Mouse (Mus musculus) bone marrow, adult 2 months (tissue): ENCODE results near the gene Vezt. TPM values are rescaled to one million over a fixed set of nuclear protein-coding genes. Genes with fewer than 3 reads are reported as not detected.

Experiments
- H3K27ac ChIP-seq: fragments of 200-500 bp; 2 replicates; pipeline ENCODE4 v1.5.1; 2012; ENCODE audit warnings: low read depth, mild to moderate bottlenecking, control low read depth, inconsistent platforms, low read length; ENCODE audit not compliant: control insufficient read depth, poor library complexity, insufficient read depth
- H3K4me1 ChIP-seq: fragments of 200-500 bp; 2 replicates; pipeline ENCODE4 v1.6.1; 2011; ENCODE audit warnings: low read length; ENCODE audit not compliant: control insufficient read depth, insufficient read depth
- H3K4me3 ChIP-seq: fragments of 200-500 bp; replicated peaks from 2 replicates; pipeline ENCODE3; 2011; ENCODE audit warnings: mild to moderate bottlenecking, low read depth, low read length, control low read depth; ENCODE audit not compliant: control insufficient read depth
- CTCF ChIP-seq: fragments of 200-500 bp; IDR thresholded peaks from 2 replicates; pipeline ENCODE4 v1.5.1; 2011; ENCODE audit warnings: low read length, control low read depth; ENCODE audit not compliant: control insufficient read depth, insufficient read depth
- POLR2A ChIP-seq: fragments of 200-500 bp; IDR thresholded peaks from 2 replicates; pipeline ENCODE4 v1.6.1; 2011; ENCODE audit warnings: low read depth, mild to moderate bottlenecking, control low read depth, low read length, borderline replicate concordance; ENCODE audit not compliant: control insufficient read depth
- WGBS: fragments of 180-500 bp; shearing (Covaris S2); methylation state at CpG from one replicate; pipeline ENCODE4 v1.1.7; 2018; 5-methylcytosine and 5-hydroxymethylcytosine counted together
- polyA plus RNA-seq: library from polyadenylated mRNA; stranded (reverse); fragments of >200 nt; gene quantifications from 2 replicates; pipeline ENCODE4 v1.2.4, GENCODE M21; 2011; ENCODE audit warnings: low replicate concordance; ENCODE audit not compliant: missing spikeins, insufficient read depth, insufficient read length

The Vezt gene
- polyA plus RNA-seq, 1 experiment: 7.9 TPM

GRCm38 (mm10) chr10:93939676-93940075, 95.9 kb downstream of the Vezt start:
- TF ChIP-seq CTCF (no peak), POLR2A (no peak)
- no peaks in the 10 kb centered on the region for H3K4me1 ChIP-seq
- H3K4me3 ChIP-seq: no peak overlapping the region
- 87% methylated on average over 8 of the region's 8 CpGs for WGBS
- no peak overlapping the region for H3K27ac ChIP-seq

GRCm38 (mm10) chr10:93938844-93939271, 96.8 kb downstream of the Vezt start:
- Histone ChIP-seq H3K4me3 (no peak overlapping the region), H3K27ac (no peak overlapping the region), H3K4me1 (no peaks in the 10 kb centered on the region)
- WGBS: 77% methylated on average over 20 of the region's 20 CpGs
- TF ChIP-seq POLR2A (no peak), CTCF (no peak)

- TF ChIP-seq CTCF: no peak
- H3K4me1 ChIP-seq: no peaks in the 10 kb centered on the region
- H3K4me3 ChIP-seq: no peak overlapping the region
- no peak overlapping the region for H3K27ac ChIP-seq
- WGBS: 63% methylated on average over 9 of the region's 9 CpGs
Measured at GRCm38 (mm10) chr10:93933980-93934379, 101.6 kb downstream of the Vezt start.

- WGBS: 75% methylated on average over 5 of the region's 5 CpGs
- Histone ChIP-seq H3K4me1 (no peaks in the 10 kb centered on the region), H3K4me3 (no peak overlapping the region), H3K27ac (no peak overlapping the region)
- TF ChIP-seq POLR2A (no peak), CTCF (no peak)
Measured at GRCm38 (mm10) chr10:93932861-93933260, 102.8 kb downstream of the Vezt start.

- Histone ChIP-seq H3K4me3 (no peak overlapping the region), H3K4me1 (no peaks in the 10 kb centered on the region), H3K27ac (no peak overlapping the region)
- WGBS: 64% methylated on average over 5 of the region's 5 CpGs
- TF ChIP-seq POLR2A (no peak), CTCF (no peak)
Measured at GRCm38 (mm10) chr10:93932020-93932419, 103.6 kb downstream of the Vezt start.

- Histone ChIP-seq H3K4me1 (no peaks in the 10 kb centered on the region), H3K27ac (no peak overlapping the region), H3K4me3 (no peak overlapping the region)
- no peak for TF ChIP-seq CTCF
- no peak for TF ChIP-seq POLR2A
- 71% methylated on average over 9 of the region's 9 CpGs for WGBS
Measured at GRCm38 (mm10) chr10:93931431-93931830, 104.2 kb downstream of the Vezt start.

- no peak overlapping the region for H3K27ac ChIP-seq
- no peak for TF ChIP-seq POLR2A
- TF ChIP-seq CTCF: no peak
- WGBS: 46% methylated on average over 4 of the region's 4 CpGs
- no peaks in the 10 kb centered on the region for H3K4me1 ChIP-seq
- no peak overlapping the region for H3K4me3 ChIP-seq
Measured at GRCm38 (mm10) chr10:93930236-93930824, 105.3 kb downstream of the Vezt start.

GRCm38 (mm10) chr10:93924666-93925065, 111.0 kb downstream of the Vezt start:
- Histone ChIP-seq H3K27ac (no peak overlapping the region), H3K4me1 (no peaks in the 10 kb centered on the region), H3K4me3 (no peak overlapping the region)
- WGBS: 85% methylated on average over 5 of the region's 5 CpGs
- TF ChIP-seq CTCF (no peak), POLR2A (no peak)

GRCm38 (mm10) chr10:93921160-93921559, 114.5 kb downstream of the Vezt start:
- Histone ChIP-seq H3K27ac (no peak overlapping the region), H3K4me1 (peaks cover 2% of the 10 kb centered on the region), H3K4me3 (no peak overlapping the region)
- 65% methylated on average over 4 of the region's 4 CpGs for WGBS
- TF ChIP-seq POLR2A (no peak), CTCF (no peak)
